Mouse (Mus musculus) liver, adult 2 months (tissue): ENCODE measurements at regions not wholly inside any gene's neighbourhood (a gene's known extent, or its start where the extent isn't known, plus 50 kb on each side); places are given as distances from the start of the nearest gene placed in this dataset.

Source experiments
- CTCF ChIP-seq: fragments of 200-500 bp; IDR thresholded peaks from 2 replicates; pipeline ENCODE4 v1.5.1; 2011; ENCODE audit warnings: low read depth, low read length, control low read depth
- POLR2A ChIP-seq: fragments of 200-500 bp; IDR thresholded peaks from 2 replicates; pipeline ENCODE4 v1.6.1; 2011; ENCODE audit warnings: low read length, control low read depth; ENCODE audit not compliant: insufficient read depth; ENCODE audit errors: extremely low read depth

DNA sequence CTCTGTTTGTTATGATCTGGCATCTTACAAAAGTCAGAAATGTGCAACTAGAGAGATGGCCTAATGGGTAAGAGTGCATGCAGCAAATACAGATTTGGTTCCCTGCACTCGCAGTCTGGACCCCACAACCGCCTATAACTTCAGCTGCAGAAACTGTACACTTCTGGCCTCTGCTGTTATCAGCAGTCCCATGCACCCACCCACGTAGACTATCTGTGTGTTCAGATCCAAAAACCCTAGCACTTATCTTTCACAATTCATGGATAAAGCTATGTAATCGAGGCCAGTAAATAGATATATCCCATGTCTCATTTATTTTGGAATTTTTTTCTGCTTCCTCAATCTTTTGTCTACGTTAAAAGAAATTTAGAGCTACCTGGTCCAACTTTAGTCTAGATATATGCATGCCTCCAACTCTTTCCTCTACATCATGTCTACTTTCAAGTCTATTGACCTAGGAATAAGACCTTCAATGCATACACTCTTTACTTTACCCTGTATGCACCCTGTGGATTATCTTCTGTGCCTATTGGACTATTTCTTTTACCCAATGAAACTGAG is 95.0 kb upstream of the Gorab start:
- no peak for TF ChIP-seq POLR2A
- no peak for TF ChIP-seq CTCF
